Mouse (Mus musculus) WW6 (cell line): ENCODE measurements around the gene Gmps.

Experiments
- DNase-seq: peaks from one replicate; pipeline ENCODE4 v3.0.0-alpha.2; 2013; ENCODE audit warnings: low read depth, low spot score

Gene Gmps

DNA sequence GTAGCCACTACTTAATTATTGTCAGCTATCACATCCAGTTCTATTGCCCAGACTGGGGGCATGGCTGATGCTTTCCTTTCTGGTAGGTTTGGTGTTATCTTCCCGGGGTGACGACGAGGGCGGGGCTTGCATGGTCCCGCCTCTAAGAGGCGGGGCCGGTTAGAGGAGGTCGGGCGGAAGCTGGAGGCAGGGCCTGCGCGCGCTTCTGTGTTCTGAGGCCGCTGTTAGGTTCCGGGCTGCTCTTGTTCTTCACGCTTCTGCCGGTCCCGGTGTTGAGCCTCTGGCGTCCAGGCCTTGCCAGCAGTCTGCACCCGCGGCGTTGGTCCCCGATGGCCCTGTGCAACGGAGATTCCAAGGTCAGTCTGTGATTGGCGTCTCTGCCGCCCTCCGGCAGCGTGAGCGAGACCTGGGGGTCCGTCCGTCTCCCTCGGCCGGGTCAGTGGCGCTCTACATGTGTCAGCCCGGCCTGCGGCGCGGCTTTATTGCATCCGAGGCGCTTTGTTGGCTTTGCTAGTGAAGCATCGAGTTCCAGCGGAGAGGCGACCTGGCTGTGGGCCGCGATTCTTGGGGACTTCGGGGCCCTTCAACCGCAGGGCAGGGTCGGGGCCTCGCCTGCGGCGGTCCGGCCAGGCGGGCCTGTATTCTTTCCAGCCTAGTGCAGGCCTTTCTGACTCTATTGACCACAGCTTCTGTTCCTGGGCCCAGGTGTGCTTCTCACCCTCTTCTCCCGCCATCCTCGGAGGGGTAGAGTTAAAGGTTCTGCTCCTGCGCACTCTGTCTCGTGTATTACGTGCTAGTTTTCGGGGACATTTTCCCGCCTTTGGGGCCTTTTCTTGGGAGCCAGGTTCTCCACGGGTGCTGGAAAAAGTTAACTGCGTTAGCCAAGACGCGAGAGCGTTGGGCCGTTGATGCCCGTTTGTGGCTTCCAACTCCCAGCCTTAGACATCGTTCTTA, at the start of gene Gmps:
TSS of gene Gmps (plus strand) at position 152 of the 954 bp plus-strand sequence.
- peak; percentile 82 for DNase-seq

DNA sequence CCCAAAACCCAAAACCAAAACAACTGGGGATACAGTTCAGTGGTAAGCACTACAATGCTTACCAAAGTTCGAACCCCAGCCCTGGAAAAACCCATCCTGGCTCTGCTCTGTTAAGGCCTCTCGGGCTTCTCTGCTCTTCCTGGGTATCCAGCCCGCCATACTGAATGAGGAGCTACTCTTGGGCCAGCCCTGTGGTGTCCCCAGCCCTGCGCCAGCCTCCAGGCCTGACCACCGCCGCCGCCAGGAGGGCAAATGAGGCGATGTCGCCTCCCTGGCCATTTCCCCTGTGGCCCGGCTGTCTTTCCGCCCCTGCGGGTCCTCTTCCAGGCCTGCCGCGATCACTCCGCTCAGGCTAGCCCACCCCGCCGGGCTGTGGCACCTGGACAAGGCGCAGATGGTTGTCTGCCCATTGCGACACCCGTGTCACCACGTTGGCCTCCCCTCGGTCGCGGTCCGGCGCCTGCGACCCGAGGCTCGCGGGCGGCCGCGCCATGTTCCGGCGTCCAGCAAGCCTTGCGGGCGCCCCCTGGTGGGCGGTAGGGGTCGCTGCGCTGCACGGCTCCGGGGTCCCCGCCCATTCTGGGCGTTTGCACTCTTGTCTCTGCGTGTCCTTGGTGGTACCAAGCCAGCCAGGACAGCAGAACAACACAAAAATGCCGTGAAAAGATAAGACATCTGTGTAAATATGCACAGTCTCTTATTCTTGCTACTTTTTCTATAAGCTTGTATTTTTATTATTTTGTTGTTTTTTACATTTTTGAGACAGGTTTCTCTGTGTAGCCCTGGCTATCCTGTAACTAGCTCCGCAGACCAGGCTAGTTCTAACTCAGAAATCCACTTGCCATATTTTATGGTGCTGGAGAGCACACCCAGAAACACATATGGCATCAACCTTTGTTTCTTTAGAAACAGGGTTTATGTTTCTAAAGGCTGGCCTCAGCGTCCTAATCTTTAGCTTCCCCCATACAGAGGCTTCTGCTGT, 46.7 kb upstream of the Gmps start, which contains the start of gene E130311K13Rik:
TSS of gene E130311K13Rik (minus strand) at position 595 of the 982 bp plus-strand sequence.
- DNase-seq = peak; percentile 46

DNA sequence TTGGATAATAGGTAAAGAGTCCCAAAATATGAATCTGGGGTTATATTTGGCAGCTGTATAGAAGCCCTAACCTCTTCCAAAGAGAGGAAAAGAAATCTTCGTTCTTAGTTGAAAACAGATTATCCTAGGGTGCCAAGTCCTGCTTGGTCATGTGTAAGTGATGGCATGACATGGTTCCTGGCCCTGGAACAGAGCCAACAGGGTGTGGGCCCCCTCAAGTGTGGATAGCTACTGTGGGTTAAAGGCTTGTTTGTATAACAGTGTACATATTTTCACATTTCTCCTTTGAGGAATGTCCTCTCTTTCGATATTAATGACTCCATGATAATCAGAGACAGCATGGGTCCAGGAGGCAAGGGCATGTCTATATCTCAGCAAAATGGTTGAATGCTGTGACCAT, 37.0 kb upstream of the Gmps start:
- DNase-seq = no peak

DNA sequence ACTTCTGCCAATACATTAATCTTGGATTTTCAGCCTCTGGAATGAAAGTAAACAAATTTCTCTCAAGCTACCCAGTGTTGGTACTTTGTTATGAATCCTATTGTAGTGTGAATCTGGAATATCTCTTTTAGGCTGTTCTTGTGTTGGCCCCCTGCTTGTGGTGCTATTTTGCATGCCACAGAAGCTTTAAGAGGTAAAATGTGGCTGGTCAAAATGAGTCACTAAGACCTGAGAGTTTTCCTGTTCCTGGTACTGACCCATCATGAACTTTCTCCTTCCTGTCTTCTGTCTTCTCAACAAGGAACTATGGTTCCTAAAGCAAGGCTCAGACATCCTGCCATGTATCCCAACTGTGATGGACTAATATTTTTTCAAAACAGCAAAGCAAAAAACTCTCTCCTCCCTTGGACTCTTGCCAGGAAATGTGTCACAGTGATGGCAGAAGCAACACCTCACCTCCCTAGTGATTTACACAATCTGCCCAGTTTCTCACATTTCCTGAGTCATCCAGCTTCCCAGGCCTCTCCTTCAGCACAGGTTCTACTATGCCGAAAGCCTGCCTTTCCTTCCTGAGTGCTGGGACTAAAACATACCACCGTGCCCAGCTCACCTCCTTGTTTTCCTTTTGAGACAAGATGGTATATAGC, 34.6 kb upstream of the Gmps start:
- DNase-seq = no peak

DNA sequence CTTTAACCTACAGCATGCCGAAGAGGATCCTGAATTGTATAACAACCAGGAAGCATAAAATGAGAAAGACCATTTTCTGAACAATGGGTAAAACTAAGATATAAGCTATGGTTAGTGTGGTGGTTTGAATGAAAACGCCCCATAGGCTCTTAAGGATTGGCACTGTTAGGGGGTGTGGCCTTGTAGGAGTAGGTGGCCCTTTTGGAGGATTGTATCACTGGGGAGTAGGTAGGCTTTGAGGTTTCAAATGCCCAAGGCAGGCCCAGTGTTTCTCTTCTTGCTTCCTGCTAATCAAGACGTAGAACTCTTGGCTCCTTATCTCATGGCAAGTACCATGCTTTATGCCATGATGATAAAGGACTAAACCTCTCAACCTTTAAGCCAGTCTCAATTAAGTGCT, 26.1 kb upstream of the Gmps start:
- no peak for DNase-seq

DNA sequence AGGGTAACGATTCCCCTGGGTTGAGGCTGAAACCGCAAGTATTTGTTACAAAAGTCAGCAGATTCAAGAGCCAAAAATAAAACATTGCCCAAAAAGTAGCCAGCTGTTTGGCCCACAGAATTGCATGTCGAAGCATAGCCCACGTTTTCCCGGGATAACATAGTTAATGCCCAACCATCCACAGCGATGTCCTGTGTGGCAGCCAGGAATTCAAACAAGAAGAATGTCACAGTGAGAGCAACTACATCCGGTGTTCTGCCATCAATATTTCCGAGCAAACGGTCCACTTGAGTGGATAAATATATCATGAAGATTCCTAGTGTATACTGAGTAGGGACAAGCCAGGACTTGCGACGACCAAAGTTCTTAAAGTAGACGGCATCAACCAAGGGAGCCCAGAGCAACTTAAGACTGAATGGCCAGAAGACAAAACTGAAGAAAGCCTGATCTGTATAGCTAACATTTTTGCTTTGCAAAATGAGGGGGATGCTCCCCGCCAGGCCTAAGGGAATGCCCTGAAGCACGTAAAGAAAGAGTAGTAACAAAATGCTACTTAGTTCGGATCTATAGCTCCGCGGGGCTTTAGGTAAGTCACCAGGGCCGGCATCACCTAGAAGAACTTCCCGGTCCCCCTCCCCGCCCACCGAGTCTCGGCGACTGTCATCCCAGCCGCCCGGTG, 12.3 kb upstream of the Gmps start:
- DNase-seq = no peak

DNA sequence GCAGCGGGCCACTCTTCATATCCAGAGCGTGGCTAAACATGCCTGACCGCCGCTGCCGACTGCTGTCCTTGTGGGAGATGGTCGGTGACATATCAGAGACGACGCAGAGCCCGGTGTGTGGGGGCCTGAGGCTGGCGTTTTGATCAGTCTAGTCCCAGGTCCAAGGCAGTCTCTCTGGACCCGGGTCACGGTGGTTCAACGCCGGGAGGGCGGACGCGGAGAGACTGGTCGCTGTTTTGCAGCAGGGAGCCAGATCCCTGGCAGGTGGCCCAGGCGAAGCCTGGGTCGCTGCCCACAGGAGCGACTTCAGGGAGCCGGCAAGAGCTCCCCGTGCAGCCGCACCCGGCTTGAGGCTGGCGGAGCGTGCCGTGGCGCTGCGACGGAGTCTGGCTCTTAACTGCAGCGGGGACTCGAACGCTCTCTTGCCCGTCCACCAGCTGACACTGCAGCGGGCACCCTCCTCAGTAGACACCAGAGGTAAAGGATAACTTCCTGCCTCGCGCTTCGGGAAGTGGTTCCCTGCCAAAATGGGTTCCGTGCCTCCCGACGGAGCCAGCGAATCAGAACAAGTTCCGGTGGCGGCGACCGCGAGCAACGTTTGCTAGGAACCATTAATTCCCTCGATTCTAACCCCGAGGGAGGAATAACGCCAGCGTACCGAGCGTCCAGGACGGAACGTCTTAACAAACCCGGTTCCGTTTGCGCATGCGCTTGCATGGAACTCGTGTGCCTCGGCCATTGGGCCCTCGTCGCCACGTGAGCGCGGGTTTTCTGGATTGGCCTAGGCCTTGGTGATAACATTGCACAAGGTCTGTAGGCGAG, 11.6 kb upstream of the Gmps start, which contains the start of gene Slc33a1:
TSS of gene Slc33a1 (minus strand) at position 669 of the 822 bp plus-strand sequence.
- DNase-seq = peak; percentile 94

DNA sequence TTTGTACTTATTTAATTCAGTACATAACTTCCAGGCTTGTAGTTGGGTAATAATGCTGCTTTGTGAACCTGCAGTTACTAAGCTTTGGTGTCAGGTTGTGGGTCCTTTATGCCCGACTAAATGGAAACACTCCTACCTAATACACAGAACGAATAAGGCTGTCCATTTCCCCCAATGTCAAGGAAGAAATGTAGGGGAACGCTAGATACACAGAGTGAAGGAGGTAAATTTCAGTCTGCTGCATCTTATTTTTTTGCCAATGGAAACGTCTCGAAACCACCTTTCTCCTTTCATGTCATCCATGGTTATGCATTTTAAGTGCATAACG, 11.0 kb upstream of the Gmps start:
- DNase-seq = no peak

DNA sequence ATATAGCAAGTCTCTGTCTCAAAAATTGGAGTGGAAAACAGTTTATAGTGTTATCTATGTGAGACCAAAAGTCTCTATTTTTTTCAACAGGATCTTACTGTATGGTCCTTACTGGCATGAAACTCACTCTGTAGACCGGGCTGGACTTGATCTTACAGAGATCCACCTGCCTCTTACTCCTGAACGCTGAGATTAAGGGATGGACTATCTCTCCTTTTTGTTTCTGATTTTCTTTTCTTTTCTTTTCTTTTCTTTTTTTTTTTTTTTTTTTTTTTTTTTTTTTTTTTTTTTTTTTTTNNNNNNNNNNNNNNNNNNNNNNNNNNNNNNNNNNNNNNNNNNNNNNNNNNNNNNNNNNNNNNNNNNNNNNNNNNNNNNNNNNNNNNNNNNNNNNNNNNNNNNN, 10.0 kb upstream of the Gmps start:
- DNase-seq = no peak

DNA sequence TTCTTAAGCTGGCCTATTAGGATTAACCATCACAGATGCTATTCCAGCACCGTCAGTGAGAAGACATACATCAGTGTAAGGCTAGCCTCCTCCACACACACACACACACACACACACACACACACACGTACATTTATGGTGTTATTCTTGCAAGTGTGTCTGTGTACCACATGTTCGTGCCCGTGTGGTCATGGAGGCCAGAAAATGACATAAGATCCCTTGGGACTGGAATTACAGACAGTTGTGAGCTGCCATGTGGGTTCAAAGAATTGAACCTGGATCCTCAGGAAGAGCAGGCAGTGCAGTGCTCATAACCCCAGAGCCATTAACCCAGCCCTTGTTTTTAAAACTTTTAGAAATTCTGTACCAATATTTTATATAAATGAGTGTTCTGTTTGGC, 2.0 kb downstream of the Gmps start:
- no peak for DNase-seq

DNA sequence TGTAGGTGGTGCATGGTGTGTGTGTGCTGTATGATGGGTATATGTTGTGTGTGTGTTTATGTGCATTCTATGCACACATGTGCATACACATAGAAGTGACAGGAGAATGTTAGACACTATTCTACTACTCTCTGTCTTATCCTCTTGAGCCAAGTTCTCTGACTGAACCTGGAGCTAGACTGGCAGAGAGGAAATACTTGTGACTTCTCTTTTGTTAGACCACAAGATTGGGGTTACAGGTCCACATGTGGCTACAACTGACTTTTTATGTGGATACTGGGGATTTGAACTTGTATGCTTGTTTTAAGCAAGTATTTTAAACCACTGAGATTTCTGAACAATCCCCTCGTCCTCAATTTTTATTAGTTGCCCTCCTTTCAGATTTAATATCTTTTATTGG, 10.8 kb downstream of the Gmps start:
- DNase-seq = no peak

DNA sequence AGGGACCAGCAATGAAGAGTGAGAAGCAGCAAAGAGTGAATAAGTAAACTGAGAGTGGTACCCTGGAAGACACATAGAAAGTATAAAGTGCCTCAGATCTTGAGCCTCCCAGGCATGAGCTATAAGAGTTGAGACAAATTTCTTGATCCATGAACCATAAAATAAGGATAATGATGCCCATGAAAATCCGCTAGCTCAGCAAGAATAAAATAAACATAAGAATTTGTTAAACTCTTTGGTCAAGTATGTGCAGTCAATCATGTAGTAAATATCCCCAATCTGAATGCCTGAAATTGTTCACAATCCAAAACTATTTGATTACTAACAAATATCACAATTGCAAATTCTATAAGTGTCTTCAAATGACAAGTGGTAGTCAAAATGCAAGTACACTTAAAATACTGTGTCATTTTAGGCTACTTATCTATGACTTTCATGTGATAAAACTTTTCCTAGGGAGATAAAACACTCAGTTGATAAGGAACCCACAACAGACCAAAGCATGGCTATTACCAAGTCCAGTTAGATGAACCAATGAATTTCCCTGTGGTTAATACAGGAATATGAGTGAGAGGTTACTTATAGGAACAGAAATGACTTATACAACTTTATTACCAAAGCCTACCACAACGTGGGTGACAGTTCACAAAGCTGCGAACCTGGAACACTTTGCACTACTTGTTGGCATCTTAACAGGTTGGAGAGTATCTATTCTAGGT, 13.0 kb downstream of the Gmps start:
- DNase-seq = no peak

DNA sequence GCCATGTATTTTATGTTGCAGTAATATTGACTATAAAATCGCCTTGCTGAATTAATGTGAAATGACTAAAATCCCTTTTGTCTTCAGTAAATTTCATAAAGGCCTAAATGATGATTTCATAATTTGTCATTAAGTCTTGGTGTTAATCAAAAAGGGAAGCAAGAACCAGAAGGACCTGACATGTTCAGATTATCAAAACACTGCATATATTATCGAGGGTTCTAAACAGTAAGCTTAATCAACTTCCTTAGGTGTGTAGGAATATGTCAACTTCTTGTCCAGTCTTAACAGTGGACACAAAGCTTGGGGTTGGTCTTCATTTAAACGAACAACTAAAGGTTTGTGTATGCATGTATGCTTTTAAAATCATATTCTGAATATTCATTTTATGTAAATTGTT, 45.5 kb downstream of the Gmps start:
- DNase-seq = no peak

DNA sequence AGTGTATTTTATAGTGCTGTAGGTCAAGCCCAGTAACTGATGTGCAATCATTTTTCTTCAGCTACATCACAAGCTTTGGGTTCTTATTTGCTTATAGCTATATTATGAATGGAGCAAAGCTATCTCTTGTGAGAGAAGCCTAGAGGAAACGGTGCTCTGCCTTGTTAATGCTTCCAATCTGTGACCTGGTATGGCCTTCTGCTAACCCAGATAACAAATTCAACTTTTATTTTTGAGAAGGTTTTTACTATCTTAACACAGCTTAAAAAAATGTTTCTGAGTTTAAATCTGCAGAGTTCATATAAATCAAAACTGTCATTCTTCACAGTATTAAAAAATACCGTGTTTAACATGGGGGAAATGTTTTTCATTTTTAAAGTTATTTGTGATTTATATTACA, 46.0 kb downstream of the Gmps start:
- no peak for DNase-seq

DNA sequence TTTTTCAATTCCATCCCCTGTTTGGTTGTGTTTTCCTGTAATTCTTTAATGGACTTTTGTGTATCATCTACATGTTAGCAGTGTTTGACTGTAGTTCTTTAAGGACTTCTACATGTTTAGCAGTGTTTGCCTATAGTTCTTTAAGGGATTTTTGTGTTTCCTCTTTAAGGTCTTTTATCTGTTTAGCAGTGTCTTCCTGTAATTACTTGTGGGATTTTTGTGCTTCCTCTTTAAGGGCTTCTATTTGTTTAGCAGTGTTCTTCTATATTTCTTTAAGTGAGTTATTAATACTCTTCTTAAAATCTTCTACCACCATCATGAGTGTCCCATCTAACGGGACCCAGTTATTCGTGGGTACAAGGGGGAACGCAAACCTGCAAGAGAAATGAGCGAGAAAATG, 53.9 kb downstream of the Gmps start:
- DNase-seq = no peak

DNA sequence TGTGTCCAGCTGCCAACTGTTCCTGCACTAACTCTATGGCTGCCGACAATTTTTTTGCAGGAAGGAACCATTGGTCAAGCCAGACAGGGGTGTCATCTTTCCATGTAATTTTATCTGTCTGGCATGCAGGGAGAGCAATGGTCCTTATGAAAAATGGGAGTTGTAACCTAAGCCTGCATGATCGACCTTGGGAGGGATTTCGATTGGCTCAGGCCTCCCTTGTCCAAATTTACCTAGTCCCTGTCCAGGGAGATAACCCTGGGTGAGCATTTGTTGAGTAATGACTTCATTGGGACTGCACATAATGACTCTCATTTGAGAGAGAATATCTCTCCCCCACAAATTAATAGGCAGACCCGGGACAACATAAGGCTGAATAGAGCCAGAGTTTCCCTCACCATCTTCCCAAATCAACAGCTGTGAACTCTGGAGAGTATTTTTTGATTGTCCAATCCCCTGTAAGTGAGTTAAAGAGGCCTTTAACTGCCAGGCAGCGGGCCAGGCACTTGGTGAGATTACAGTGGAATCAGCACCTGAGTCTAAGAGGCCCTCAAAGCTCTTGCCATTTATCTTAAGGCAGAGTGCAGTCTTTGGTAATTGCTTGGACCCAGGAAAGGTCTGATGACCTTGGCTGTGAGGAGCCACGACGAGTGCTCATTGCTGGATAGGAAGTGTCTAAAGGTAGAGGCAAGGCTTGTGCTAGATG, 62.4 kb downstream of the Gmps start:
- no peak for DNase-seq

DNA sequence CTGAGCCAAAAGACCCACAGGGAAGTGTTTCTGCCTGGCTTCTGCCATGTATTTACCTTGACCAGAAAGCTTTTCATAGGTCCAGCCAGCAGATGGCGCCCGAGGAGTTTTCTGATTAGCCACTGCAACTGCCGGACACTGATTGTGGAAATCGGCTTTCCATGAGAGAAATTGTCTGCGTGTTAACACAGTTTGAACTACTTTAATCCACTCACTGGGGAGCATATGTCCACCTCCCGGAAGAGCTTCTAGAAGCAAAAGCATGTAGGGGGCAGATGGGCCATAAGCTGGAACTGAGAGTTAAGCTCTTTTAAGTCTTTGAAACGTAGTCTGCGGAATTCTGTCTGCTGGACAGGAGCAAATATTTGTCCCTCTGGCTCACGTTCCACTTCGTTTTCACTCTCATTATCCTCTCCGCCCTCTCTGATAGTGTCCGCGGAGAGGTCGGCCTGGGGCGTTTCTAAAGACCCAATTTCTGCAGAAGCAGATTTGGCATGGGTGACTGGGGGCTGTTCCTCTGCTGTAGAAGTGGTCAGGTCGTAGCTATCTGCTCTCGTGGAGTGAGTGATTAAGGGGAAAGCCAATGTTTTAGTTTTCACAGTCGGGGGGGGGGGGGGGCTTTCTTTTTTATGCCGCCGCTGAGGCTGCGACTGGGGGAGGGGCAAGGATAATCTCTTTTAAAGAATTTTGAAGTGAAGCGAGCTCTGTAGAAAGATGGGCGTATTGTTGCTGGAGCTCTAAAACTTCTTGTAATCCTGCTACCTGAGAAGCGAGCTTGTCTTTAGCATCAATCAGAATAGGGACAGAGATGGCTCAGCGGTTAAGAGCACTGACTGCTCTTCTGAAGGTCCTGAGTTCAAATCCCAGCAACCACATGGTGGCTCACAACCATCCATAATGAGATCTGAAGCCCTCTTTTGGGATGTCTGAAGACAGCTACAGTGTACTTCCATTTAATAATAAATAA, 64.2 kb downstream of the Gmps start:
- peak; percentile 61 for DNase-seq
